Mouse (Mus musculus) neutrophil, adult 83 days (primary cell): ENCODE data around the gene Gm379. TPM values are rescaled to one million over a fixed set of nuclear protein-coding genes. Genes with fewer than 3 reads are reported as not detected.

Source experiments
- total RNA-seq, 2 experiments: library from RNA; stranded (reverse); gene quantifications; one replicate each; pipeline ENCODE4 v1.2.4; 2023

The Gm379 gene
- not detected for total RNA-seq

DNA sequence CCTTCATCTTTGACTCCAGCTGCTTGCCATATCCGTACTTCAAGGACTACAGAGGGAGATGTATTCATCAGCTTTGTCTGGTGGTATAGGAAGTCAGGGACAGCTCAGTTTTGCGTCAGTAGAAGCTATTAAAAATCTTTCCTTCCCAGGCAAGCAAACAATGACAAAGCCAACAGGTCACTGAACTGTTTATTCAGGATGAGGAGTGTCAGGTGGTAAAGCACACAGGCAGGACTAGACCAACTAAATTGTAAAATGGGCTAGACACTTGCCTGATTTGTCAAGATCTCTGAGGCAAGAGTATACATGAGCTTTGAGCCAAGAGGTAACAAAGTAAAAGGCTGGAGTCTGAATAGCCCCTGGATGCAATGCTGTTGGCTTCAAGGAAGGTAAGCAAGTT lies at the start of gene Gm379:
Gene Gm379, minus strand, starts transcription at position 7 of the 400 bp plus-strand sequence.

Other genes starting within 250 kb of the Gm379 start
- 10 to 100 TPM; 20.2 to 21.3 TPM for gene Brwd3, start 169.5 kb upstream of the Gm379 start, total RNA-seq